Mouse (Mus musculus) intestine, postnatal 0 days (tissue): Measurements from ENCODE around the gene Dlx5. TPM values are rescaled to one million over a fixed set of nuclear protein-coding genes. Genes with fewer than 3 reads are reported as not detected.

ENCODE experiments used
- ATAC-seq: fragments of 200-750 bp; cut with Nextera tagmentation; 2 replicates; pipeline ENCODE4 v1.8.0; 2017; ENCODE audit warnings: mild to moderate bottlenecking, moderate TSS enrichment, moderate library complexity
- H3K27ac ChIP-seq: fragments of 300-500 bp; sonication (generic); 2 replicates; pipeline ENCODE4 v1.5.1; 2014; ENCODE audit warnings: mild to moderate bottlenecking, low read depth, low read length, moderate library complexity
- H3K27me3 ChIP-seq: fragments of 300-500 bp; sonication (generic); replicated peaks from 2 replicates; pipeline ENCODE4 v1.6.1; 2014; ENCODE audit warnings: low read length, mixed read lengths; ENCODE audit not compliant: control insufficient read depth, insufficient read depth
- H3K36me3 ChIP-seq: fragments of 300-500 bp; sonication (generic); 2 replicates; pipeline ENCODE4 v1.6.1; 2014; ENCODE audit warnings: mild to moderate bottlenecking, moderate library complexity; ENCODE audit not compliant: control insufficient read depth, insufficient read depth
- H3K4me1 ChIP-seq: fragments of 300-500 bp; sonication (generic); replicated peaks from 2 replicates; pipeline ENCODE4 v1.6.1; 2014; ENCODE audit warnings: antibody characterized with exemption, low read length, mixed read lengths; ENCODE audit not compliant: control insufficient read depth, insufficient read depth
- H3K4me2 ChIP-seq: fragments of 300-500 bp; sonication (generic); replicated peaks from 2 replicates; pipeline ENCODE4 v1.6.1; 2014; ENCODE audit warnings: low read depth, mild to moderate bottlenecking, moderate library complexity
- H3K4me3 ChIP-seq: fragments of 300-500 bp; sonication (generic); 2 replicates; pipeline ENCODE4 v1.5.1; 2014; ENCODE audit warnings: low read depth, low read length
- H3K9ac ChIP-seq: fragments of 300-500 bp; sonication (generic); 2 replicates; pipeline ENCODE4 v1.6.1; 2014; ENCODE audit warnings: mild to moderate bottlenecking, low read depth, low read length
- H3K9me3 ChIP-seq: fragments of 300-500 bp; sonication (generic); 2 replicates; pipeline ENCODE4 v1.6.1; 2016; ENCODE audit warnings: mixed run types; ENCODE audit not compliant: control insufficient read depth
- CTCF ChIP-seq: sonication (generic); IDR thresholded peaks from 2 replicates; pipeline ENCODE4 v1.5.1; 2016; ENCODE audit warnings: low read depth, mild to moderate bottlenecking, control low read depth, antibody characterized with exemption, moderate library complexity
- WGBS: fragments of 180-500 bp; shearing (Covaris S2); extraction: QIAGEN DNeasy Blood & Tissue Kit; methylation state at CpG from one replicate; pipeline ENCODE4 v1.1.7; 2014; 5-methylcytosine and 5-hydroxymethylcytosine counted together
- polyA plus RNA-seq: library from polyadenylated mRNA; unstranded; fragments of >200 nt; fragmentation: Nextera tagmentation; extraction: Ambion mirVana; gene quantifications from 2 replicates; pipeline ENCODE4 v1.2.1, GENCODE M21; 2015

Gene Dlx5
- polyA plus RNA-seq, 1 experiment from 2014 or later: 0.33 TPM

DNA sequence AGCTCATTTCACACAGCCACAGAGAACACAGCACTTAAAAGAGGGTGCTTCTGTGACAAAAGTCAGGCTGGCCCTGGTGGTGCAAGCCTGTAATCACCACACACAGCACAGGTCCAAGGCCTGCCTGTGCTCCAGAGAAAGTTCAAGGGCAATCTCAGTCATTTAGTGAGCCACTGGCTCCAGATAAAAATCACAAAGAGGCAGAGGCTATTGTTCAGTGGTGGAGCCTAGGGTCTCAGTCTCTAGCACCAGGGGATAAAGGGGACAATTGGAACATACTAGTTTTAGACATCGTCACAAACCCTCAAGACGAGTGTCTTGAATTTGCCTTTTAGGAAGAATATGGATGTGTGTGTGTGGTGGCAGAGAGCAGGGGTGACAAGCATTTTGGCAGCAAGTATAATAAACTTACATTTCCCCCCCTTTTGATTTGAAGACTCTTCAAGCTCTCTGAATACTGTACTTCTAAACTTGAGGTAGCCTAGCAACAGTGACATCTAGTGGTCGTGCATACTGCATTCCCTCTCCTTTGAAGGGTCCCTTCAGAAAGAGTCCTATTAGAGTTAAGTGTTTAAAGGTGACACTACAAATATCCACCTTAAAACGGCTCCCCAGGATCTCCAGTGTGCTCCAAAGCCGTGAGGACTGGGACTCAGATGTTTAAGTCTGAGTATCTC is 33.1 kb upstream of the Dlx5 start:
- H3K27me3 ChIP-seq: no peaks in the 10 kb centered on the region
- 40% methylated on average over 5 of the region's 5 CpGs for WGBS
- no peaks in the 10 kb centered on the region for H3K36me3 ChIP-seq
- H3K4me1 ChIP-seq: no peaks in the 10 kb centered on the region
- H3K9me3 ChIP-seq: no peaks in the 10 kb centered on the region
- 0 out of 2 replicates have a peak, but pooled peaks have one; percentile 31 for ATAC-seq
- no peak overlapping the region for H3K9ac ChIP-seq
- peak; percentile 79 for TF ChIP-seq CTCF
- H3K27ac ChIP-seq: no peak overlapping the region
- no peak overlapping the region for H3K4me3 ChIP-seq
- H3K4me2 ChIP-seq: no peak overlapping the region

DNA sequence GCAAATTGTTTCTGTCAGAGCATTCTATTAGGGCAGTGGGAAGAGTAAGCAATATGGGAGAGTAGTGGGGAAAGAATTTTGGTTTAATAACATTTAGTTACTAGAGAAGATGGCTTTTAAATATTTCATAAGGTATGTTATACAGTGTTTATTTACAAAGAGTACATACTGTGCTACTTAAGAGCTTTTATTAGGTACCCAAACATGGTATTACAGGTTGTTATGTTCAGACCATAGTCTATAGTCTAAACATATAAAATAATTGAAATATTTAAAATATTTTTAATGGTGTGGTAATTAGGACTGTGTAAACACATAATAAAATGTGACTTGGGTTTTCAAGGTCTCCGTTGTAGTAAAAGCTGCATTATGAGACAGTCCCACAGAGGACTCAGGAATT is 32.4 kb upstream of the Dlx5 start:
- Histone ChIP-seq H3K4me1 (no peaks in the 10 kb centered on the region), H3K27me3 (no peaks in the 10 kb centered on the region), H3K36me3 (no peaks in the 10 kb centered on the region), H3K9ac (no peak overlapping the region), H3K27ac (no peak overlapping the region), H3K4me2 (no peak overlapping the region), H3K9me3 (no peaks in the 10 kb centered on the region), H3K4me3 (no peak overlapping the region)
- 45% methylated on average over 1 of the region's 1 CpGs for WGBS
- no peak for ATAC-seq
- TF ChIP-seq CTCF: no peak

DNA sequence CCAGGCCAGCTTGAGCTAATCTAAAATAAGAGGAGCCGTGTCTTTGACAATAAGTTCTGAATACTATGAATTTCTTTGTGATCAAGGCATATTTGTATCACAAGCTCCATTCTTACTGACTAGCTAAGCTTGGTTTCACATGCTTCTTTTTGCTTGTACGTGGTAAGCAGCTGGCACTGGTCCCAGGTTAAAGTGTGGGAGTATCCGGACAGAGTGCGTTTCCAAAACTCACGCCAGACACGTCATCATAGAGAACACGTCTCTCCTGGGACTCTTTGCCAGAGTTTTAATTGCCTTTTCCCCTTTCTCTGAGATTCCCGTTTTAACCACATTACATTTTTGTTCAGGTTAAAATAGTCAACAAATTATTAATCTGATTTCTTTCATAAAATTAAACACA is 27.7 kb upstream of the Dlx5 start:
- no peak for ATAC-seq
- no peak overlapping the region for H3K4me3 ChIP-seq
- no peaks in the 10 kb centered on the region for H3K4me1 ChIP-seq
- H3K27ac ChIP-seq: no peak overlapping the region
- H3K4me2 ChIP-seq: no peak overlapping the region
- H3K27me3 ChIP-seq: no peaks in the 10 kb centered on the region
- no peaks in the 10 kb centered on the region for H3K36me3 ChIP-seq
- WGBS: 57% methylated on average over 8 of the region's 8 CpGs
- H3K9me3 ChIP-seq: no peaks in the 10 kb centered on the region
- TF ChIP-seq CTCF: no peak
- H3K9ac ChIP-seq: no peak overlapping the region

DNA sequence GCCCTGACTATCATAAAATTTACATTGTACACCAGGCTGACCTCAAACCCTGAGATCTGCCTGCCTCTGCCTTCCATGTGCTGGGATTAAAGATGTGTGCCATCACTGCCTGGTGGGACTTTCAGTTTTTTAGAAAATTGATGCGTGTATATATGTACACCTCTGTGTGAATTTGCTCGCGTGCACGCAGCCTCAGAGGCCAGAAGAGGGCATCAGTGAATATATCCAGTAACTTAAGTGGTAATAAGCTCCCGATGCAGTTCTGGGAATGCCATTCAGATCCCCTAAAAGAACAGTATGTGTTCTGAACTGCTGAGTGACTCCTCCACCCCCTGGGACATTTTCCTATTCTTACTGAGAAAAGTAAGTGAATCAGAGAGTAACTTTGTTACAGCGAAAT is 8.2 kb upstream of the Dlx5 start:
- H3K36me3 ChIP-seq: no peaks in the 10 kb centered on the region
- 66% methylated on average over 6 of the region's 6 CpGs for WGBS
- ATAC-seq: no peak
- H3K9me3 ChIP-seq: no peaks in the 10 kb centered on the region
- H3K27ac ChIP-seq: no peak overlapping the region
- no peak overlapping the region for H3K4me2 ChIP-seq
- peak; percentile 37 for TF ChIP-seq CTCF
- peaks cover 11% of the 10 kb centered on the region for H3K27me3 ChIP-seq
- no peak overlapping the region for H3K4me3 ChIP-seq
- no peak overlapping the region for H3K9ac ChIP-seq
- H3K4me1 ChIP-seq: no peaks in the 10 kb centered on the region

DNA sequence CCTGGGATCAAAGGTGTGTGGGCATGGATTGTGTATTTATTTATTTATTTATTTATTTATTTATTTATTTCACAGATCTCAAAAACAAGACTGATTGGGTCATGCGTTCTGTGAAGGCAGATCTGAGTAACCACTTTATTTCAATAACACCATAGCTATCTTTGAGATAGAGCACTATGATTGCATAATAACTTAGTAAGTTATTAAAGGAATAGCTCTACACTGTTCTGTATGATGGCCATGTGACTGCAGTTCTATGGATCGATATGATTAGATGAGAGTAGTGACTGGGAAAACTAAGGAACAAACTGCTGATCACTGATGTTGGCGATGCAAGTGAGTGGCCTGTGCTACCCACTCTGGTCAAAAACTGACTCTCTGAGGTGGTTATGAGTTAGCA is 4.3 kb upstream of the Dlx5 start:
- peaks cover 45% of the 10 kb centered on the region for H3K27me3 ChIP-seq
- H3K27ac ChIP-seq: no peak overlapping the region
- H3K36me3 ChIP-seq: no peaks in the 10 kb centered on the region
- no peaks in the 10 kb centered on the region for H3K4me1 ChIP-seq
- no peak overlapping the region for H3K4me2 ChIP-seq
- no peak overlapping the region for H3K9ac ChIP-seq
- 50% methylated on average over 3 of the region's 3 CpGs for whole genome bisulfite sequencing
- no peaks in the 10 kb centered on the region for H3K9me3 ChIP-seq
- no peak overlapping the region for H3K4me3 ChIP-seq
- no peak for TF ChIP-seq CTCF
- ATAC-seq: peak; percentile 68

DNA sequence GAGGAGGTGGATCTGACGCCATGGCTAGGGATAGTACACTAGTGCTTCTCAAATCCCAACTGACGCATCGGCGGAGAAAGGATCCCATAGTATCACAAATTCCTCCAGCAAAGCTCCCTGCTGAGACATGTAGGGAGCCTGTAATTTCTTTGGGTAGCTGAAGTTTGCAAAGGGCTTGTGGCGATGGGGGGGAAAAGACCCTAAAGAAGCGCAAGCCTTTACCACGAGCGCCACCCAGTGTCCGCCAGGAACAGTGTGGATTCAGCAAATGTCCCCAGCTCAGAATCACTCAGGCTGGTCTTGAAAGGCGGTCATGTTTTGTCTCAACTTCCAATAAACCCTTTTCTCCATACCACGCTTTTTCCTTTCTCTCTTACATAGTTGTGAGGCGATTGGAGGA is 3.0 kb upstream of the Dlx5 start:
- H3K9ac ChIP-seq: no peak overlapping the region
- H3K27ac ChIP-seq: no peak overlapping the region
- H3K36me3 ChIP-seq: no peaks in the 10 kb centered on the region
- H3K9me3 ChIP-seq: no peaks in the 10 kb centered on the region
- 0 out of 2 replicates have a peak, but pooled peaks have one; percentile 36 for ATAC-seq
- peaks cover 54% of the 10 kb centered on the region for H3K27me3 ChIP-seq
- peak; percentile 84 for TF ChIP-seq CTCF
- no peak overlapping the region for H3K4me3 ChIP-seq
- H3K4me2 ChIP-seq: no peak overlapping the region
- 7% methylated on average over 12 of the region's 12 CpGs for WGBS
- H3K4me1 ChIP-seq: no peaks in the 10 kb centered on the region
